Mouse (Mus musculus): ENCODE measurements around the gene Zfand5. TPM values are rescaled to one million over a fixed set of nuclear protein-coding genes. Genes with fewer than 3 reads are reported as not detected.
"Not testable (repeated sequence)": the region's sequence is repeated elsewhere in the genome, so short reads cannot be mapped to it uniquely, and the experiment has no call there.

The Zfand5 gene
- polyA plus RNA-seq, 1 experiment from 2014 or later = 167 TPM

DNA sequence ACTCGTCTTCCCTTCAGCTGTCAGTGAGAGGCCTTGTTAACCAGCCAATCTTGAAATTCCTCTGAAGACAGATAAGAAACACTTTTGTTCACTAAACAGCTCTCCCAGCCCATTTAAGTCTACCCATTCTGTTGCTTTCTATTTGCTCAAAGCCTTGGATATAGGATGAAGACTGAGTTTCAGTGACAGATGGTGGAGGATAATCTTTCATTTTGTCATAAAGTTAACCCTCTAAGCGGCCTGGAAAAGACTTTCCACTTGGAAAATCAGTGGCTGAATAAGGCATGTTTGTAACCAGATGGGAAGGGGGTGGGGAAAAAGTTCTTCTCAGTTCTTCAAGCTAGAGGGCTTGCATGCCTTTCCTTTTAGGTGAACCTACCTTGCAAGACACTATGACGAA is 29.7 kb downstream of the Zfand5 start:
- ATAC-seq (replicated peaks; ENCODE audit: insufficient number of reproducible peaks, low FRiP score, low TSS enrichment, low read depth) = no peak
- Histone ChIP-seq H3K4me3 (ENCODE audit: low read depth, low read length) (no peak overlapping the region), H3K9me3 (replicated peaks; ENCODE audit: control insufficient read depth, low read length) (no peaks in the 10 kb centered on the region), H3K9ac (replicated peaks; ENCODE audit: low read length) (no peak overlapping the region), H3K36me3 (replicated peaks; ENCODE audit: control insufficient read depth, insufficient read depth, low read depth, low read length) (no peaks in the 10 kb centered on the region), H3K27me3 (ENCODE audit: control insufficient read depth, insufficient read depth, low read length) (no peaks in the 10 kb centered on the region), H3K27ac (replicated peaks; ENCODE audit: low read depth, low read length) (no peak overlapping the region), H3K4me2 (ENCODE audit: low read depth, low read length) (no peak overlapping the region), H3K4me1 (ENCODE audit: control insufficient read depth, insufficient read depth, low read length) (no peaks in the 10 kb centered on the region)
- 52% methylated on average over 3 of the region's 3 CpGs for WGBS
- no peak for DNase-seq (ENCODE audit: low spot score)

DNA sequence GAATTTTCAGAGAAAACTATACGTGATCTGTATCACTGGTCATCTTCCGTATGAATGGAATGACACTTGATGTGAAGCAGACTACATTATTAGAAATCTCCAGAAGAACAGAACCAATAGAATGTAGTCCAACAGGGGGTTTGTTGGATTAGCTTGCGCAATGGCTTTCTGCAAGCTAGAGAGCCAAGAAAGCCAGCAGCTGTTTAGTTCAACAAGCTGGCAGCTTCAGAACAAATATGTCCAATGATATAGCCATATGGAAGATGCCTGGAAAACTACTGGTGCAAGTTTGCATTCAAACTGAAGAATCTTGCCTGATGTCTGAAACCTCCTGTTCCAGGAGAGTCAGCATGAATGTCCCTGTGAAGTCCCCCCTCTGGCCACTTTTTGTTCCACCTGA is 35.7 kb downstream of the Zfand5 start:
- DNase-seq (ENCODE audit: low spot score) (no peak), ATAC-seq (replicated peaks; ENCODE audit: insufficient number of reproducible peaks, low FRiP score, low TSS enrichment, low read depth) (no peak)
- Histone ChIP-seq H3K27me3 (ENCODE audit: control insufficient read depth, insufficient read depth, low read length) (no peaks in the 10 kb centered on the region), H3K27ac (replicated peaks; ENCODE audit: low read depth, low read length) (no peak overlapping the region), H3K9ac (replicated peaks; ENCODE audit: low read length) (no peak overlapping the region), H3K4me2 (ENCODE audit: low read depth, low read length) (no peak overlapping the region), H3K9me3 (replicated peaks; ENCODE audit: control insufficient read depth, low read length) (no peaks in the 10 kb centered on the region), H3K36me3 (replicated peaks; ENCODE audit: control insufficient read depth, insufficient read depth, low read depth, low read length) (no peaks in the 10 kb centered on the region), H3K4me1 (ENCODE audit: control insufficient read depth, insufficient read depth, low read length) (no peaks in the 10 kb centered on the region), H3K4me3 (ENCODE audit: low read depth, low read length) (no peak overlapping the region)
- 95% methylated on average over 3 of the region's 3 CpGs for WGBS

DNA sequence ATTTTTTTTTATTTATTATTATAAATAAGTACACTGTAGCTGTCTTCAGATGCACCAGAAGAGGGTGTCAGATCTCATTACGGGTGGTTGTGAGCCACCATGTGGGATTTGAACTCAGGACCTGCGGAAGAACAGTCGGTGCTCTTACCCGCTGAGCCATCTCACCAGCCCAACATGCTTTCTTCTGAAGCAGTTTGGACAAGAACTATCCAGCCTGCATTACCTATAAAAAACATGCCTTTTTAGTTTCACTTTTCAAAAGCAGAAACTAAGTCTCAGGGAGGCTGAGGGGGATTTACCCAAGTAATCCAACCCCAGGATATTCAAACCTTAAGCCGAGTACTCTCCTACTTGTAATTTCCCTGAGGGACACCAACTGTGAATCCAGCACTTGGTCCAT is 38.3 kb downstream of the Zfand5 start:
- not testable (repeated sequence) for H3K9me3 ChIP-seq (replicated peaks; ENCODE audit: control insufficient read depth, low read length); H3K4me3 ChIP-seq (ENCODE audit: low read depth, low read length); H3K27me3 ChIP-seq (ENCODE audit: control insufficient read depth, insufficient read depth, low read length); H3K27ac ChIP-seq (replicated peaks; ENCODE audit: low read depth, low read length); DNase-seq (ENCODE audit: low spot score); H3K4me1 ChIP-seq (ENCODE audit: control insufficient read depth, insufficient read depth, low read length); ATAC-seq (replicated peaks; ENCODE audit: insufficient number of reproducible peaks, low FRiP score, low TSS enrichment, low read depth); H3K9ac ChIP-seq (replicated peaks; ENCODE audit: low read length); H3K4me2 ChIP-seq (ENCODE audit: low read depth, low read length); H3K36me3 ChIP-seq (replicated peaks; ENCODE audit: control insufficient read depth, insufficient read depth, low read depth, low read length)
- WGBS = 93% methylated on average over 5 of the region's 5 CpGs

DNA sequence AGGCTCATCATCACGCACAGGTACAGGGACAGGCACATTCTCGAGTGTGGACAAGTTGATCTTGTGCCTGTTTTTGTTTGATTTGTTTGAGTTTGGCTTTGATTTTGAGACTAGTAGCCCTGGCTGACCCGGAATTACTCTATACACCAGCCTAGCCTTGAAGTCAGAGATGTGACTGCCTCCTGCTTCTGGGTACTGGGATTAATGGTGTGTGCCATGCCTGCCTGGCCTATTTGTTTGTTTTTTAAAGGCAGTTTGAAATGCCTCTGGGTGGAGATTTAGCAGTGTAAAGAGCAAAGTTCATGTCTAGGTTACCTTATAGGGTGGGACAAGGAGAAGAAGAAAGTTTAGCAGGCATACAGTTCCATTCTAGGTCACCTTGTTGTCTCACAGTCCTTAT is 43.6 kb downstream of the Zfand5 start:
- no peak for ATAC-seq (replicated peaks; ENCODE audit: insufficient number of reproducible peaks, low FRiP score, low TSS enrichment, low read depth)
- 76% methylated on average over 3 of the region's 3 CpGs for WGBS

DNA sequence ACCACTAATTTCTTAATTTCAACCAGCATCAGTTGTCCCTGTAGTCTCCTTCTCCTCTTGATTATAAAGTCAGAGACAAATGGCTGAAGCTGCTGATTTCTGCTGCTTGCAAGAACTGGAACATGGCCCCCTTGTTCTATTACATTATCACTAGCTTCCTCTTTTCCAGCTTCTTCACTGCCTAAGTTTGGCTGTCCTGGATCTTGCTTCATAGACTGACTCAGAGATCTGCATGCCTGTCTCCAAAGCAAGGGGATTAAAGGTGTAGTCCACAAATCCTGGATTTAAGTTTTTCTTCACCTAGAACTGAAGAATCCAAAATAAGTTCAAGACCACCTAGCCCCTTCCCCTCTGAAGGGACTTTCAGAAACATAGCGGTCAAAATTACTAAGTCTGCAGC is 47.5 kb downstream of the Zfand5 start:
- no peaks in the 10 kb centered on the region for H3K36me3 ChIP-seq (replicated peaks; ENCODE audit: control insufficient read depth, insufficient read depth, low read depth, low read length)
- H3K9ac ChIP-seq (replicated peaks; ENCODE audit: low read length) = no peak overlapping the region
- H3K4me3 ChIP-seq (ENCODE audit: low read depth, low read length) = no peak overlapping the region
- no peaks in the 10 kb centered on the region for H3K9me3 ChIP-seq (replicated peaks; ENCODE audit: control insufficient read depth, low read length)
- H3K4me1 ChIP-seq (ENCODE audit: control insufficient read depth, insufficient read depth, low read length) = no peaks in the 10 kb centered on the region
- H3K27me3 ChIP-seq (ENCODE audit: control insufficient read depth, insufficient read depth, low read length) = no peaks in the 10 kb centered on the region
- H3K27ac ChIP-seq (replicated peaks; ENCODE audit: low read depth, low read length) = no peak overlapping the region
- 86% methylated on average over 1 of the region's 1 CpGs for WGBS
- ATAC-seq (replicated peaks; ENCODE audit: insufficient number of reproducible peaks, low FRiP score, low TSS enrichment, low read depth) (no peak), DNase-seq (ENCODE audit: low spot score) (no peak)
- H3K4me2 ChIP-seq (ENCODE audit: low read depth, low read length) = no peak overlapping the region

More for the DNA sequence above, 43.6 kb downstream of the Zfand5 start:
- no peaks in the 10 kb centered on the region for H3K27me3 ChIP-seq (ENCODE audit: control insufficient read depth, insufficient read depth, low read length)
- H3K9ac ChIP-seq (replicated peaks; ENCODE audit: low read length) = no peak overlapping the region
- no peak overlapping the region for H3K4me3 ChIP-seq (ENCODE audit: low read depth, low read length)
- no peaks in the 10 kb centered on the region for H3K36me3 ChIP-seq (replicated peaks; ENCODE audit: control insufficient read depth, insufficient read depth, low read depth, low read length)
- H3K4me2 ChIP-seq (ENCODE audit: low read depth, low read length) = no peak overlapping the region
- no peaks in the 10 kb centered on the region for H3K4me1 ChIP-seq (ENCODE audit: control insufficient read depth, insufficient read depth, low read length)
- DNase-seq (ENCODE audit: low spot score) = no peak
- H3K27ac ChIP-seq (replicated peaks; ENCODE audit: low read depth, low read length) = no peak overlapping the region
- no peaks in the 10 kb centered on the region for H3K9me3 ChIP-seq (replicated peaks; ENCODE audit: control insufficient read depth, low read length)

DNA sequence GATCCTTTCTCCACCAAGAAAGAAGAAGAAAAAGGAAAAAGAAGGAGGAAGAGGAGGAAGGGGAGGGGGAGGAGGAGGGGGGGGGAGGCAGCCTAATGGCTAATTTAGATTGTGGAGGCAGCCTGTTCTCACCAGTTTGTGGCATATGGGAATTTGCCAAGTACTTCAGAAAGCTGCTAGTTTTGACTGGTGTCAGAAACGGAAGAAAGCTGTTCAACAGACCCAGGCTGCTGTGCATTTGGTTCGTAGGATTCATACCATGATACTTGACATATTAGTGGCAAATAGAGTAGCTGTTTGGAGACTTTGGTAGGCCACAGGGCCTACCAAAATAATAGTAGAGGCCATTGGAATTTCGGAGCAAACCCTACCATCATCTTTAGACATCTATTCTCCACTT is 53.3 kb downstream of the Zfand5 start:
- WGBS = 83% methylated on average over 3 of the region's 3 CpGs
- Histone ChIP-seq H3K4me3 (ENCODE audit: low read depth, low read length) (no peak overlapping the region), H3K9ac (replicated peaks; ENCODE audit: low read length) (no peak overlapping the region)

DNA sequence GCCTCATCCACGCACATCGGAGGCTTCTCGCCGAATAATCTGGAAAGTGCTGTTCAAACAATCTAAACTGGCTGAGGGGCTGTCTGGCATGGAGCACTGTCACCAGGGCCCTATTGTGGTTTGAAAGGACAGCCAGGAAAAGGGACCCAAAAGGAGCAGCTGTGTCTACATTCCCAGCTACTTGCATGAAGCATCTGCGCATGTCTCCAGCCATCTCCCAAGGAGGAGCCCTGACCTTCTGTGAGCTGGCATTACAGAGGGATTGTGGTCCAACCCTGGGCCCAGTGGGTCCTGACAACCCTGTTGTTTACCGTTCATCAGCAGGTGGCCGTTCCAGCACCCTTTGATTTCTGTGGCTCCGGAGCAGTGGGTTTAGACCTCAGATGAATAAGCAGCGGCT is 56.9 kb downstream of the Zfand5 start:
- no peak for DNase-seq (ENCODE audit: low spot score)
- H3K9me3 ChIP-seq (replicated peaks; ENCODE audit: control insufficient read depth, low read length) = no peaks in the 10 kb centered on the region
- no peak for ATAC-seq (replicated peaks; ENCODE audit: insufficient number of reproducible peaks, low FRiP score, low TSS enrichment, low read depth)
- no peaks in the 10 kb centered on the region for H3K36me3 ChIP-seq (replicated peaks; ENCODE audit: control insufficient read depth, insufficient read depth, low read depth, low read length)
- WGBS = 77% methylated on average over 9 of the region's 9 CpGs
- H3K4me3 ChIP-seq (ENCODE audit: low read depth, low read length) = no peak overlapping the region
- H3K27me3 ChIP-seq (ENCODE audit: control insufficient read depth, insufficient read depth, low read length) = no peaks in the 10 kb centered on the region
- H3K4me1 ChIP-seq (ENCODE audit: control insufficient read depth, insufficient read depth, low read length) = no peaks in the 10 kb centered on the region
- H3K9ac ChIP-seq (replicated peaks; ENCODE audit: low read length) = no peak overlapping the region
- no peak overlapping the region for H3K4me2 ChIP-seq (ENCODE audit: low read depth, low read length)
- H3K27ac ChIP-seq (replicated peaks; ENCODE audit: low read depth, low read length) = no peak overlapping the region

More for the DNA sequence above, 53.3 kb downstream of the Zfand5 start:
- H3K27ac ChIP-seq (replicated peaks; ENCODE audit: low read depth, low read length) = no peak overlapping the region
- H3K4me2 ChIP-seq (ENCODE audit: low read depth, low read length) = no peak overlapping the region
- no peak for DNase-seq (ENCODE audit: low spot score)
- H3K4me1 ChIP-seq (ENCODE audit: control insufficient read depth, insufficient read depth, low read length) = no peaks in the 10 kb centered on the region
- no peaks in the 10 kb centered on the region for H3K27me3 ChIP-seq (ENCODE audit: control insufficient read depth, insufficient read depth, low read length)
- no peak for ATAC-seq (replicated peaks; ENCODE audit: insufficient number of reproducible peaks, low FRiP score, low TSS enrichment, low read depth)
- no peaks in the 10 kb centered on the region for H3K9me3 ChIP-seq (replicated peaks; ENCODE audit: control insufficient read depth, low read length)
- no peaks in the 10 kb centered on the region for H3K36me3 ChIP-seq (replicated peaks; ENCODE audit: control insufficient read depth, insufficient read depth, low read depth, low read length)

DNA sequence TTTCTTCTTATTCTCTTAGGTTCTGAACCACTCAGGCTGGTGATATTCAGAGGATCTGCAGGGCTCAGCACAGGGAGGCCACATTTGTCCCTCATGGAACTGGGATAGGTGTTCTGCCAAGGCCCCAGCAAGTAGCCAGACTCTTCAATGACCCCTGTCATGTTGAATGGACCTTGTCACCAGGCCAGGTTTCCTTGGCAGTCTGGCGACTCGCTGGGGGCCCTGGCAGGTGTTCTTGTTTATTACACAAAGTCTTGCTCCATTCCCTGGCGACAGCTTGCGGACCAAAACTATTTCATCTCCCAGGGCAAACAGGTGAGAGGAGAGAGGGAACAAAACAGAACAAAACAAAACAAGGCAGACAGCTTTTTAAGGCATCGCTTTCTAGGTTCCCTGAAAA is 57.7 kb downstream of the Zfand5 start:
- Histone ChIP-seq H3K9me3 (replicated peaks; ENCODE audit: control insufficient read depth, low read length) (no peaks in the 10 kb centered on the region), H3K36me3 (replicated peaks; ENCODE audit: control insufficient read depth, insufficient read depth, low read depth, low read length) (no peaks in the 10 kb centered on the region), H3K27me3 (ENCODE audit: control insufficient read depth, insufficient read depth, low read length) (no peaks in the 10 kb centered on the region), H3K4me2 (ENCODE audit: low read depth, low read length) (no peak overlapping the region), H3K9ac (replicated peaks; ENCODE audit: low read length) (no peak overlapping the region), H3K4me1 (ENCODE audit: control insufficient read depth, insufficient read depth, low read length) (no peaks in the 10 kb centered on the region), H3K4me3 (ENCODE audit: low read depth, low read length) (no peak overlapping the region), H3K27ac (replicated peaks; ENCODE audit: low read depth, low read length) (no peak overlapping the region)
- WGBS = 68% methylated on average over 5 of the region's 5 CpGs
- no peak for DNase-seq (ENCODE audit: low spot score)
- ATAC-seq (replicated peaks; ENCODE audit: insufficient number of reproducible peaks, low FRiP score, low TSS enrichment, low read depth) = no peak

All from embryonic facial prominence, embryonic 11.5 days (tissue).